Mouse (Mus musculus) bone marrow, adult 2 months (tissue): ENCODE results near the gene Lrrc8d.

Source experiments
- CTCF ChIP-seq: fragments of 200-500 bp; IDR thresholded peaks from 2 replicates; pipeline ENCODE4 v1.5.1; 2011; ENCODE audit warnings: low read length, control low read depth; ENCODE audit not compliant: control insufficient read depth, insufficient read depth
- POLR2A ChIP-seq: fragments of 200-500 bp; IDR thresholded peaks from 2 replicates; pipeline ENCODE4 v1.6.1; 2011; ENCODE audit warnings: low read depth, mild to moderate bottlenecking, control low read depth, low read length, borderline replicate concordance; ENCODE audit not compliant: control insufficient read depth

GRCm38 (mm10) chr5:105867841-105868447, 168.2 kb downstream of the Lrrc8d start:
- TF ChIP-seq CTCF (no peak), POLR2A (no peak)
